Mouse (Mus musculus) ovary, postnatal 10 days (tissue): ENCODE measurements around the gene Pdilt.
"Not testable (repeated sequence)": the region's sequence is repeated elsewhere in the genome, so short reads cannot be mapped to it uniquely, and the experiment has no call there.

Experiments
- DNase-seq: peaks from one replicate; pipeline ENCODE4 v3.0.0; 2022; ENCODE audit warnings: low spot score

Pdilt gene

DNA sequence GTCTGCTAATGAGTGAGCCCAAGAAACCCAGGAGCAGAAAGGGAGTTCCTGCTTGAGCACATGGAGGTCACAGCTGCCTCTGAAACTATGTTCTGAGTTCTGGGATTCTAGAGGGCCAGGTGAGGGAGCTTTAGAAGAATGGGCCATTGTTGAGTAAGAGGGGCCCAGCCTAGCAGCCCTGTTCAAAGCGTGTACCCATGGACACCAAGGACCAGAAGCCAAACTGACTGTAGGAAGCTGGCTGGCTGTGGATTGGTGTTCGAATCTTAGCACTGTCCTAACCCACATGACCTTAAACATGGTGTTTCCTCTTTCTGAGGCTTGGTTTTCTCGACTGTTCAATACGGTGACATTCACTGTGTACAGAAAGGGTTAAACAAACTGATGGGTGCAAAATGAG is at the start of gene Pdilt:
TSS of gene Pdilt (minus strand) at position 101 of the 400 bp plus-strand sequence.
- no peak for DNase-seq

DNA sequence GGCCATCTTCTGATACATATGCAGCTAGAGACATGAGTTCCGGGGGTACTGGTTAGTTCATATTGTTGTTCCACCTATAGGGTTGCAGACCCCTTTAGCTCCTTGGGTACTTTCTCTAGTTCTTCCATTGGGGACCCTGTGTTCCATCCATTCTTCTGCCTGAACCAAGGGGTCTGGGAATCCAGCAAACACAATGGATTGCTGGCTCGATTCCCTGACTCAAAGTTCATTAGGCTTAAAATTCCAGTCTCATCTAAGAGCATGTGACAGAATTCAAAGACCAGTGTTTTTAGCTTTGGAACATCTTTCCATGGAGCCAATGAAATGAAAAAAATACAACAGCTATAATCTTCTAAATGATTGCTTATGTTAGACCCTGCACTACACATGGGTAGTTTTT is 39.2 kb upstream of the Pdilt start:
- DNase-seq: not testable (repeated sequence)

DNA sequence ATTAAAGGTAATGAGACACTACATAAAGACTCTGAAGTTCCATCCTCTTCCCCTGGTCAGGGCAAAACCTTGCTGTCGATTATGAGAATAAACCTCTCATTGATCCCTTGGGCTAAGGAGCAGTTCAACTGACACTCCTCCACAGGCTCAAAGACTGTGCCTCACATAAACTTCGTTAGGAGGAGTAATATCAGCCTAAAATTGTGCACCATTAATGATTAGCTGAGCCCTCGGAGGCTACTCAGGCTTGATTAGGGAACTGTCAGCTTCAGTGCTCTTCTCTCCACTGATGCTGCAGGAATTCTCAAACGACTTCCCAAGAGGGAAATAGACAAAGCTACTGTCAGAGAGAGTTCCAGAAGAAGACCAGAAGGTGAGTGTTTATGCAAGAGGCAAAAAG is 38.2 kb upstream of the Pdilt start:
- DNase-seq: no peak

DNA sequence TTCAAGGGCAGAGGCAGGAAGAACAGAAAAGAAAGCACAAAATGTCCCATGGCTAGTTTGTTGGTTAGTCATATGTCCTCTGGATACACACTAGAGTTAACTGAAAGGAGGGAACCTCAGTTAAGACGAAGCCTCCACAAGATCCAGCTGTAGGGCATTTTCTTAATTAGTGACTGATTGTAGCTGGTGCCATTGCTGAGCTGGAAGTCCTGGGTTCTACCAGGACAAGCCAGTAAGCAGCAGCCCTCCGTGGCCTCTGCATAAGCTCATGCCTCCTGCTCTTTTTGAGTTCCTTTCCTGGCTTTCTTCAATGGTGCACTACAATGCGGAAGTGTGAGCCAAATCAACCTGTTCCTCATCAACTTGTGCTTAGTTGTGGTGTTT is 37.2 kb upstream of the Pdilt start:
- DNase-seq: no peak

DNA sequence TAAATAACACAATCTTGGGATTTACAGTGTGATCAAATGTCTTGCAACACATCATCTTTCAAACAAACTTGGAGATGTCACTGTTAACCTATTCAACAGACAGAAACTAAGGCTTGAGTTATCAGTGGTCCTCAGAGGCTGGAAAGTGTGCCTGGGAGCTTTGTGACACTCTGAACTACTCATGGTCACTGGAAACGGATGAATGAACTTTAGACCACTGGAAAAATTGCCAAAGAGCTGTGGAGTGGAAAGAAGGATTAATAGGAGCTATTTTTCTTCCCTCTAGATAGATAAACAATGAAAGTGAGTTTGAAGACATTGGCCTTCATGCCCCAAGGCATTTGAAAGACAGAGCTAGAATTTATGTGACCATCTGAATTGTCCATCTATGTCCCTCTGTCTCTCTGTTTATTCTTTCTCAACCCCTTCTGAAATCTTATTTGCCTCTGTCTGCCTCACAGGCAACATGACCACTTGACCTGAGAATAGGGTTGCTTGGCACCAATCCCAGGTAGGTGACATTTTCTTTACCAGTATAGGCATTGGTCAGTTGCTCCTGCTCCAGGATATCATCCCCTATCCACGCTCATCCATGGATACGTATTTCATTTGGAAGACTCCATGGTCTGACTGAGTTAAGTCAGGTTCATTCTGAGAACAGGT is 36.6 kb upstream of the Pdilt start:
- no peak for DNase-seq

- no peak for DNase-seq
These were observed 30.8 kb upstream of the Pdilt start, which contains the start of gene Acsm2 for GRCm38 (mm10) chr7:119554040-119554439. TSS of gene Acsm2 (plus strand) at chr7:119554340.

DNA sequence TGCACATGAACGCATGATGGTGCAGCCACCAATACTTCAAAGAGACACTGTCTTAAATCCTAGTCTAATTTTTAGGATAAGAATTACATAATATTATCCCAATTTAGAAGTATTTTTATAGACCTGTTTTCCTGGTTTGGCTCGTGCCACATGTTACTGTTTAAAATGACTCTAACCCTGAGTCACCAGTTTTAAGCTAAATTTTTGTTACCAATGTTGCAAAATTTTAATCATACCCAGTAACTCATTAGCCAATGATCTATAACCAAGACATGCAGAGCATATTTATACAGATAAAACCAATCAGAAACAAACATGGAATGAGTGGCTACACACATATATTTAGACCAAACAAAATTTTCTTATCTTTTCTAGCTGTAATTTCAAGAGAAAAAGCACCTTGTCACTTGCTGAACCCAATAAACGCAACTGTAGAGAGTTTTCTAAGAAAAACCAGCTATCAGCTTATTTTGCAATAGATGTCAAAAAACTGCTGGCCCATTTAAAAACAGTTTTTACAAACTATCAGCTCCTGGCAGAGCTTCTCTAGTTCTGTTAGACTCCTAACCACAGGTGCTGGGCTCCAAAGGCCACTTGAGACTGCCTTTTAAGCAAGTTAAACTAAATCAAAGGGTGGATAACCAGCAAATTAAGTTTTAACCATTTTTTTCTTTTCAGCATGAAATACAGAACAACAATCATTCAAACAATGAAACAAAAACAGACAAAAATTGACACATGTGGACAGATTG is 27.4 kb upstream of the Pdilt start:
- DNase-seq: no peak

- DNase-seq: no peak
These were observed 22.3 kb upstream of the Pdilt start for GRCm38 (mm10) chr7:119545572-119545971.

- DNase-seq: no peak
These were observed 19.2 kb upstream of the Pdilt start for GRCm38 (mm10) chr7:119542445-119542844.

GRCm38 (mm10) chr7:119534389-119534788 is 11.1 kb upstream of the Pdilt start:
- no peak for DNase-seq

DNA sequence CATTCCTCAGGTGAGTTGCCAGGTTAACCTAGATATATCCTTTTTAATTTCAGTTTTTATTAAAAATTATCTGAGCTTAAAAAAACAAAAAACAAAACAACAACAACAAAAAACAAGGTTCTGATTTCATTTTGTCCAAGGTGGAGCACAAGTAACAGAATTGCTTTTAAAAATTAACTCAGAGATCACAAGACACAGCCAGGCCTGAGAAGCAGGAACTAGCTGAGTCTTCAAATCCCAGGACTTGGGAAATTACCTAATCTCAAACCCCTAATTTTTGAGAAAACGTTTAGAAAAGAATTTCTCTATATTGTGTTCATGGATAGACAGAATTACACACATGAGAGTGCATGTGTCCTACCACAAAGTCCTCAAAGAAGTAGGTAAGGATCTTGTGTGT is 9.6 kb upstream of the Pdilt start:
- no peak for DNase-seq

DNA sequence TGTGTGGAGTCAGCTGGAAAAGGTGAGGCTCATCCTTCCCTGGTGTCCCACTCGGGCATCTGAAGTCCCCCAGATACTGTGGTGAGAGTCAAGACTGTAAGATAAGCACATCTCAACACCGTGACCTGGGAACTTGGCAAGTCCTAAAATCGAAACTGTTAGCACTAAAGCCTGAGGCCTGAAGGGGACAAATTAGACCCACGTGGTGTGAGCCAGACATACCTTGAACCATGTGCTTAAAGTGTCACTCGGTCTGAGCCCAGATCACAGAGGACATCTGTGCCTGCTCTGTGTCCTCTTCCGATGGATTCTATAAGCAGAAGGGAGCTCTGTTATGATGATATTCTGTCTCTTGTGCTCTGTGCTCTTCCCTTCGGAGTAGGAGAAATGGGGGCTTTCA is 5.3 kb upstream of the Pdilt start:
- DNase-seq: no peak

GRCm38 (mm10) chr7:119527548-119527947 is 4.3 kb upstream of the Pdilt start:
- no peak for DNase-seq

DNA sequence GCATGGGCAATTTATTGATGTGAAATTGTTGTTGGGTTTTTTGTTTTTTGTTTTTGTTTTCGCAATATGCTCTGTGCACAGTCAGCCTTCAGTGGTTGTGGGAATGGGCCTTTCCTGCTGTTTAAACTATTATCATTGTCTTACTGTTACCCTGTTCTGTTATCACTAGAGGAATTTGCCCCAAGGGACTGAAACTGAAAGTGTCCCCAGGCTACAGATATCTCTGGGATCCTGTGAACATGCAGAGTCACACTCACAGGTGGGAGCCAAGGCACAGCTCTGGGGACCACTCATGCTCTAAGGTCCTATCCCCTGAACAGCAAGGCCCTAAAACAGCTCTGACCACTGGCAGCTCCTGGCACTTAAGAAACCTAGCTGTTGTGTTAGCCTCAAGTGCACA is 3.8 kb upstream of the Pdilt start:
- no peak for DNase-seq

DNA sequence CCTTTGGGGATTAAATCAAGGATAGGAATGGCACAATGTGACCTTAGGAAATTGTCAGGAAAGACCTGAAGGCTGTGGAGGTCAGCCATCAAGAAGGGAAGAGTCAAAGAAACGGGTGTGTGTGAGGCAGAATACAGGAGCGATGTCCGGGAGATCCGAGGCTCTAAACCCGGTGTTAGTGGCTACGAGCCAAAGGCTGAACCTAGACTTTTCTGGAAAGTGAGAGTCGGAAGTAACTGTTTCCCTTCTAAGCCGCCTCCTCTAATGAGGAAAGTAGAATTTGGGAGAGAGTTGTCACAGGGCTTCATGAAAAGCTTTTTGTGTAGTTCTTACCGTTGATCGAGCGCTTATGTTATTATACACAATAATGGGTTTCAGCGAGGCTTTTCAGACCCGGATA is 3.2 kb upstream of the Pdilt start:
- DNase-seq: no peak

DNA sequence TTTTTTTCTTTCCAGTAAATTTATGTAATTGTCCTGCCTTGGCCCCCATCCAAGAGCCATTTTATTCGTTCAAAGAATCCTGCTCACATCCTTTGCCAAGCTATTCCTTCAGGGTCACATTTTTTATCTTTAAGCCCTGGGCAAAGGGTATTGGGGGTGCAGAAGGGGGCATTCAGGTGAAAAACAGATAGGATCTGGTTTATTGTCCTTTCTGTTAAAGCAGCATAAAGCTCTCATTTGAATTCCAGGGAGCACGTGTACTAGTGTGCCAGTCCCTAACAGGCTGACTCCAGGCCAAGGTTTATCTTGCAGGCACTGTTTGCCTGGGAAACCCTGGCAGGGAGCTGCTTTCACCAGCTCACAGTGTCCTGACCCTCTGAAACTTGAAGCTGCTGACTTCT is 2.6 kb upstream of the Pdilt start:
- DNase-seq: no peak

DNA sequence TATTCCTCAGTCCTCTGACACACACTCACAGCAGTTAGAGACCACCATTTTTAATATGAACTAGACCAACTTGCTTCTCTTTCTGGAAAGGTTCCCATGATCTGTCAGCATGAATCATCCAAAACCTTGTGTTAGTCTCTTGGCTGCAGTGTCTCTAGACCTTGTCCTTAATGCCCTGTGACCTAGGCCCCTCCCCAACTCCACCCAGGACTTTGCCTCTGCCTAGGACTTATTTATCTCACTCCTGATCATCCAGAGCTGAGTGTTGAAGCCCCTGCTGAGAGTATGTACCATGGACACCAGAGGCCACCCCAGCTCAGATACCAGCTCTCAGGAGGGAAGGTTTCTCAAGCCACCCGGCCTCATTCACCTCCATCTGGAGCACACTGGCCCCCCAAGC is 904 bp downstream of the Pdilt start:
- no peak for DNase-seq

DNA sequence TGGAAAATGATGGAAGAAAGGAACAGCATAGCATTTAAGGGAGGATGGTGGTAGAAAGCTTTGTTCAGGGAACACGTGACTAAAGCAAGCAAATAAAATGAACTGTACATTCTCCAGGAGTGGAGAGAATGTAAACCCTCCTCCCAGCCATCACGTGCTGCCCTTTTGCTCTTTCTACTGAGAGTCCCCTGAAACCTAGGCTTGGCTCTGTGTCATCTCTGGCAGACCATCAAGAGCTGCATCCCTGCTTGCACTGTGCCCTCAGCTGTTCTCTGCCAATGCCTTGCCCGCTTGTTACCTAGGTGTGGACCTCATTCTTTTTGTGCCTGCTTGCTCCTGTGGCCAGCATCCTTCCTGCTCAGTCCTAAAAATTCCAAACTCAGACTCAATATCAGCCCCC is 1.5 kb downstream of the Pdilt start:
- no peak for DNase-seq

- DNase-seq: peak; percentile 53
These were observed 3.6 kb downstream of the Pdilt start for GRCm38 (mm10) chr7:119519654-119520053.

GRCm38 (mm10) chr7:119519163-119519562 is 4.1 kb downstream of the Pdilt start, which contains the start of gene Acsm5:
TSS of gene Acsm5 (plus strand) at chr7:119519463.
- DNase-seq: no peak

DNA sequence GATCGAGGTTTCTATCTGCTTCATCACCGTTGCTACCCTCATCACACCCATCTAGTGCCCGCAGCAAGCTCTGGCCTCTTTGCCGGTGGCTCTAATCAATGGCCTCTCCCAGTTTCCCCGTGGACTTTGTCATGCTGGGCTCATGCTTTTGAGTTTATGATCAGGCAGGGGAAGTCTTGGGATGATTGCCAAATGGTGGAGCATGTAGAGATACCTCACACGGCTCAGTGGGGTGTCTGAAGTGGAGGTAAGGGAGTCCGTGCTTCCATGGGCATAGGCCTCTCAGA is 7.1 kb downstream of the Pdilt start:
- no peak for DNase-seq

DNA sequence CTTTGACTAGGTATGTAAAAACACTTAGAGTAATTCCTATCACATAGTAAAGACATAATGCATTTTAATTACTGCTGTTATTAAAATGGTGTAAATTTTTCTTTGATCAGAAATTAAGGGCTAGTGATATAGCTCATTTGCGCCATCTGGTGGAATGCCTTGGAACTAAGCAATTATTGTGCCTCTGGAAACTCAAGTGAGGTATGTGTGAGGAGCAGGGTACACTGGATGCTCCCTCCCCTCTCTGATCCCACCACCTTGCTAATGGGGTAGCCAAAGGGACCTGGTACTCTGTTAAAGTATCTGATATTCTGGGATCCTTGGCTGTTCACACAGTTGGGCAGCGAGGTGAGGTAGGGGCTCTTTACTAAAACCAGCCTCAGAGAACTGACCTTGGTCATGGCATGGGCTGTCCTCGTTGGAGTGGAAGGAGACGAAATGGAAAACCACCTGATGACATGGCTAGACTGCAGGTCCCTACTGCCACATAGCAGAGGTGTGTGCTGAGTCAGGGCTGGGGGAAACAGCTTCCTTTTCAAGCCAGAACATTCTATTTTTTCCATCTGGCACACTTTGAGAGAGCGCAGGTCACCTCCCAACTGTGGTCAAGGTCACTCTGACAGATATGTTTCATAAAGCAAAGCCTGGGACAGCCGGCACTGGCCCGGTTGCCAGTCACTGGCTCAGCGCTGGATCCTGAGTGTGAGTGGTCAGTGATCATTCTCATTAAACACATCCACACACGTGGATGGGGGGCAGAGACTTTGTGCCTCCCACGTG is 7.6 kb downstream of the Pdilt start:
- DNase-seq: no peak

DNA sequence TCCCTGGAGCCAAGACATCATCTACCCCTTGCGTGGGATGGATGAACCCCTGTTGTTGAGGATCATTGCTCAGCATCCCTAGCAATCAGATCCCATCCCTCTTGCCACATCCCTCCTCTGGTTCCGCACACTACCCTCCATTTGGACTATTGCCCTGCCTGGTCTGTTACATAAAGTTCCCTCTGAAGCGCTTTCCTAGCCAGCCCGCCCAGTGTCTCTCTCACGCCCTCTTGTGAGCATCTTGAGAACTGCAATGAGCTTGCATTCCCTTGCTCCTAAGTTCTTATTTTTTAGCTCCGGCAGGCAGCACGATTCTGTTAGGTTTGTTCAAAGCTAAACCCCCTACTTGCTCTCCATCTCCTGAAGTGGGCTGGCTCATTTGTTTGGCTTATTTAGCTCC is 10.2 kb downstream of the Pdilt start:
- DNase-seq: no peak
